Mouse (Mus musculus) neural tube, embryonic 12.5 days (tissue): ENCODE measurements around the gene Ccsap. TPM values are rescaled to one million over a fixed set of nuclear protein-coding genes. Genes with fewer than 3 reads are reported as not detected.

ENCODE experiments used
- ATAC-seq: fragments of 200-750 bp; cut with Nextera tagmentation; 2 replicates; pipeline ENCODE4 v1.8.0; 2017; ENCODE audit warnings: low read depth, mild to moderate bottlenecking, moderate TSS enrichment, moderate library complexity; ENCODE audit not compliant: low FRiP score
- H3K27ac ChIP-seq: fragments of 300-500 bp; sonication (generic); 2 replicates; pipeline ENCODE4 v1.5.1; 2016
- H3K27me3 ChIP-seq: fragments of 300-500 bp; sonication (generic); replicated peaks from 2 replicates; pipeline ENCODE4 v1.6.1; 2016; ENCODE audit warnings: mild to moderate bottlenecking
- H3K36me3 ChIP-seq: fragments of 300-500 bp; sonication (generic); 2 replicates; pipeline ENCODE4 v1.6.1; 2016; ENCODE audit warnings: mild to moderate bottlenecking
- H3K4me1 ChIP-seq: fragments of 300-500 bp; sonication (generic); 2 replicates; pipeline ENCODE4 v1.6.1; 2016
- H3K4me2 ChIP-seq: fragments of 300-500 bp; sonication (generic); replicated peaks from 2 replicates; pipeline ENCODE4 v1.6.1; 2016; ENCODE audit warnings: mild to moderate bottlenecking
- H3K4me3 ChIP-seq: fragments of 300-500 bp; sonication (generic); 2 replicates; pipeline ENCODE4 v1.5.1; 2016
- H3K9ac ChIP-seq: fragments of 300-500 bp; sonication (generic); 2 replicates; pipeline ENCODE4 v1.6.1; 2016; ENCODE audit warnings: mild to moderate bottlenecking
- H3K9me3 ChIP-seq: fragments of 300-500 bp; sonication (generic); 2 replicates; pipeline ENCODE4 v1.6.1; 2016; ENCODE audit warnings: mild to moderate bottlenecking
- WGBS: fragments of 180-500 bp; shearing (Covaris S2); methylation state at CpG from one replicate; pipeline ENCODE4 v1.1.7; 2016; 5-methylcytosine and 5-hydroxymethylcytosine counted together
- polyA plus RNA-seq: library from polyadenylated mRNA; unstranded; fragments of >200 nt; fragmentation: Nextera tagmentation; extraction: Ambion mirVana; gene quantifications from 2 replicates; pipeline ENCODE4 v1.2.1, GENCODE M21; 2016

Ccsap gene
- polyA plus RNA-seq, 1 experiment from 2014 or later: 8.5 TPM

GRCm38 (mm10) chr8:123799434-123799833 lies 60.6 kb downstream of the Ccsap start:
- H3K27me3 ChIP-seq: no peaks in the 10 kb centered on the region
- no peak for ATAC-seq
- H3K36me3 ChIP-seq: no peaks in the 10 kb centered on the region
- H3K4me1 ChIP-seq: no peaks in the 10 kb centered on the region
- no peak overlapping the region for H3K9ac ChIP-seq
- WGBS: 86% methylated on average over 6 of the region's 6 CpGs
- H3K9me3 ChIP-seq: peaks cover 3% of the 10 kb centered on the region; the same call in 1 of the 2 replicates
- no peak overlapping the region for H3K27ac ChIP-seq
- H3K4me3 ChIP-seq: no peak overlapping the region
- no peak overlapping the region for H3K4me2 ChIP-seq

GRCm38 (mm10) chr8:123797928-123798327 lies 62.1 kb downstream of the Ccsap start:
- Histone ChIP-seq H3K4me2 (no peak overlapping the region), H3K27ac (no peak overlapping the region), H3K36me3 (no peaks in the 10 kb centered on the region), H3K9ac (no peak overlapping the region), H3K4me3 (no peak overlapping the region), H3K27me3 (no peaks in the 10 kb centered on the region), H3K9me3 (peaks cover 3% of the 10 kb centered on the region; the same call in 1 of the 2 replicates), H3K4me1 (0 out of 2 replicates have a peak, but pooled peaks cover 4% of the 10 kb centered on the region)
- ATAC-seq: no peak
- WGBS: 91% methylated on average over 15 of the region's 15 CpGs

GRCm38 (mm10) chr8:123796758-123797157 lies 63.3 kb downstream of the Ccsap start:
- Histone ChIP-seq H3K9me3 (peaks cover 3% of the 10 kb centered on the region; the same call in 1 of the 2 replicates), H3K4me2 (no peak overlapping the region), H3K27ac (no peak overlapping the region), H3K36me3 (no peaks in the 10 kb centered on the region), H3K4me3 (no peak overlapping the region), H3K27me3 (no peaks in the 10 kb centered on the region), H3K4me1 (peaks cover 11% of the 10 kb centered on the region), H3K9ac (no peak overlapping the region)
- 70% methylated on average over 4 of the region's 4 CpGs for WGBS
- ATAC-seq: no peak

DNA sequence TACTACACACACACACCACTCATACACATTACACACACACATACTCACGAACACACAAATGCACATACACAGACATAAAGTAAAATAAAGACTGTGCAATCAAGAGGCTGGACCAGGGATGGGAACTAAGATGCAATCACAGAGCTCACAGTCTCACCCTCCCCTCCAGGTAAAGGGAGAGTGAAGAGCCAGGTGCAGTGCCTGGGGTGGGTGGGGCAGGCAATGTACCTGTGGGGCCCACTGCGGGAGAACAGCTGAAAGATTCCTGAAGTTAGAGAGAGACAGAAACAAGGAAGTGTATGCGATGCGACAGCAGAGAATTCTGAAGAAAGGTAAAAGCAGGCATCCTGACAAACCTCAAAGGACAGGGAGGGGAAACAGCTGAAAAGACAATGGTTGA lies 65.2 kb downstream of the Ccsap start:
- ATAC-seq: no peak
- 84% methylated on average over 4 of the region's 4 CpGs for WGBS
- Histone ChIP-seq H3K9me3 (no peaks in the 10 kb centered on the region), H3K4me1 (peaks cover 18% of the 10 kb centered on the region), H3K4me2 (no peak overlapping the region), H3K9ac (no peak overlapping the region), H3K36me3 (no peaks in the 10 kb centered on the region), H3K4me3 (no peak overlapping the region), H3K27ac (no peak overlapping the region), H3K27me3 (no peaks in the 10 kb centered on the region)

GRCm38 (mm10) chr8:123793900-123794299 lies 66.1 kb downstream of the Ccsap start:
- H3K4me1 ChIP-seq: peaks cover 18% of the 10 kb centered on the region
- no peaks in the 10 kb centered on the region for H3K36me3 ChIP-seq
- no peaks in the 10 kb centered on the region for H3K27me3 ChIP-seq
- H3K4me2 ChIP-seq: no peak overlapping the region
- no peak for ATAC-seq
- H3K4me3 ChIP-seq: no peak overlapping the region
- no peaks in the 10 kb centered on the region for H3K9me3 ChIP-seq
- no peak overlapping the region for H3K27ac ChIP-seq
- WGBS: 33% methylated on average over 10 of the region's 10 CpGs
- H3K9ac ChIP-seq: no peak overlapping the region

- H3K4me3 ChIP-seq: no peak overlapping the region
- 0 out of 2 replicates have a peak overlapping the region, but pooled peaks have one; percentile 3 for H3K4me2 ChIP-seq
- H3K36me3 ChIP-seq: no peaks in the 10 kb centered on the region
- 52% methylated on average over 7 of the region's 7 CpGs for WGBS
- H3K9ac ChIP-seq: no peak overlapping the region
- peaks cover 18% of the 10 kb centered on the region for H3K4me1 ChIP-seq
- H3K9me3 ChIP-seq: no peaks in the 10 kb centered on the region
- H3K27me3 ChIP-seq: no peaks in the 10 kb centered on the region
- no peak overlapping the region for H3K27ac ChIP-seq
- no peak for ATAC-seq
Observed at GRCm38 (mm10) chr8:123791845-123792225, 68.2 kb downstream of the Ccsap start.

- peak; percentile 75 for ATAC-seq
- H3K9me3 ChIP-seq: no peaks in the 10 kb centered on the region
- WGBS: 41% methylated on average over 16 of the region's 16 CpGs
- H3K36me3 ChIP-seq: no peaks in the 10 kb centered on the region
- 0 out of 2 replicates have a peak overlapping the region, but pooled peaks have one; percentile 9 for H3K9ac ChIP-seq
- no peak overlapping the region for H3K4me3 ChIP-seq
- H3K4me1 ChIP-seq: peaks cover 18% of the 10 kb centered on the region
- H3K4me2 ChIP-seq: 0 out of 2 replicates have a peak overlapping the region, but pooled peaks have one; percentile 3
- H3K27me3 ChIP-seq: no peaks in the 10 kb centered on the region
- H3K27ac ChIP-seq: peak overlapping the region; percentile 9; the same call in 1 of the 2 replicates
Observed at GRCm38 (mm10) chr8:123791101-123791844, 68.7 kb downstream of the Ccsap start.

Other genes starting within 250 kb of the Ccsap start
- 12.9 and 14.2 TPM in 2 replicates for gene Rhou, start 206.3 kb downstream of the Ccsap start, polyA plus RNA-seq
- gene Rab4a, start 54.2 kb downstream of the Ccsap start, polyA plus RNA-seq: 73.0 and 74.2 TPM in 2 replicates
- 56.3 and 78.1 TPM in 2 replicates for gene Acta1, start 34.5 kb upstream of the Ccsap start, polyA plus RNA-seq
- gene Nup133, start 89.1 kb upstream of the Ccsap start, polyA plus RNA-seq: 38.5 and 39.8 TPM in 2 replicates
- 19.5 and 19.9 TPM in 2 replicates for gene Abcb10, start 122.9 kb upstream of the Ccsap start, polyA plus RNA-seq
- gene Taf5l, start 161.2 kb upstream of the Ccsap start, polyA plus RNA-seq: 34.6 and 35.1 TPM in 2 replicates
- gene Urb2, start 161.3 kb upstream of the Ccsap start, polyA plus RNA-seq: 5.0 and 5.5 TPM in 2 replicates